Comparison of ENCODE assay signal across 9 mouse cellular contexts in genomic region chr7:79914556-79914955, GRCm38 (mm10). TPM values are rescaled to one million over a fixed set of nuclear protein-coding genes. Genes with fewer than 3 reads are reported as not detected.
DNase-seq lines count a peak whose midpoint lies in the region; ATAC-seq lines count a peak whose summit lies in the region.
"Had no signal": no experiment of that assay in that cellular context is flagged by ENCODE, and none has a peak within 500 bp of the region (broad histone marks: within the 10 kb centered on the region; RNA-seq: fewer than 3 reads in every experiment).

No protein-coding gene starts in this region.

- peak; percentile 57 for DNase-seq in forebrain, embryonic 14.5 days (ENCODE audit: low spot score)
- peak; percentile 12 for DNase-seq in thymus, postnatal 14 days
- DNase-seq in thymus, postnatal 25 days: no peak
- no peak for DNase-seq in cerebellum, adult 9-10 months
- DNase-seq in right cerebral cortex, adult 18-20 months: no peak
- DNase-seq: liver, embryonic 13.5 days had no signal

- no peaks in the 10 kb centered on the region for H3K9me3 ChIP-seq in forebrain, embryonic 14.5 days (replicated peaks; ENCODE audit: control insufficient read depth, low read length)
- H3K9me3 ChIP-seq in forebrain, embryonic 16.5 days (ENCODE audit: control insufficient read depth, low read length): no peaks in the 10 kb centered on the region
- no peaks in the 10 kb centered on the region for H3K9me3 ChIP-seq in hindbrain, embryonic 16.5 days (ENCODE audit: control insufficient read depth, low read length)
- H3K9me3 ChIP-seq: liver, embryonic 13.5 days had no signal

- peaks cover 2% of the 10 kb centered on the region; the same call in 1 of the 2 replicates for H3K4me1 ChIP-seq in forebrain, embryonic 14.5 days (ENCODE audit: control insufficient read depth, insufficient read depth, low read length)
- H3K4me1 ChIP-seq in forebrain, embryonic 16.5 days (replicated peaks; ENCODE audit: control insufficient read depth, insufficient read depth, low read length): peaks cover 2% of the 10 kb centered on the region
- H3K4me1 ChIP-seq in hindbrain, embryonic 16.5 days (ENCODE audit: control insufficient read depth, insufficient read depth, low read depth, low read length): peaks cover 3% of the 10 kb centered on the region

- no peak for ATAC-seq in forebrain, embryonic 14.5 days
- ATAC-seq in forebrain, embryonic 16.5 days: no peak
- 0 out of 2 replicates have a peak, but pooled peaks have one; percentile 34 for ATAC-seq in hindbrain, embryonic 16.5 days
- ATAC-seq in megakaryocyte-erythroid progenitor cell, adult 5-6 weeks (replicated peaks; ENCODE audit: low FRiP score, low TSS enrichment, poor library complexity, severe bottlenecking): peak; percentile 67

- 75% methylated on average over 3 of the region's 3 CpGs for WGBS in forebrain, embryonic 14.5 days
- WGBS in forebrain, embryonic 16.5 days: 72% methylated on average over 3 of the region's 3 CpGs
- WGBS in hindbrain, embryonic 16.5 days: 72% methylated on average over 3 of the region's 3 CpGs

- H3K9ac ChIP-seq in forebrain, embryonic 14.5 days (ENCODE audit: low read length): no peak overlapping the region
- H3K9ac ChIP-seq in forebrain, embryonic 16.5 days (replicated peaks; ENCODE audit: low read depth, low read length): no peak overlapping the region
- no peak overlapping the region for H3K9ac ChIP-seq in hindbrain, embryonic 16.5 days (ENCODE audit: low read depth, low read length)
- H3K9ac ChIP-seq: liver, embryonic 13.5 days had no signal

- no peaks in the 10 kb centered on the region for H3K27me3 ChIP-seq in forebrain, embryonic 14.5 days (replicated peaks; ENCODE audit: control insufficient read depth, insufficient read depth, low read length)
- no peaks in the 10 kb centered on the region for H3K27me3 ChIP-seq in forebrain, embryonic 16.5 days (replicated peaks; ENCODE audit: control insufficient read depth, insufficient read depth, low read length)
- H3K27me3 ChIP-seq in hindbrain, embryonic 16.5 days (replicated peaks; ENCODE audit: control insufficient read depth, insufficient read depth, low read length): no peaks in the 10 kb centered on the region
- H3K27me3 ChIP-seq: liver, embryonic 13.5 days had no signal

- H3K4me2 ChIP-seq in forebrain, embryonic 14.5 days (ENCODE audit: low read length): no peak overlapping the region
- H3K4me2 ChIP-seq in forebrain, embryonic 16.5 days (ENCODE audit: low read length): no peak overlapping the region
- no peak overlapping the region for H3K4me2 ChIP-seq in hindbrain, embryonic 16.5 days (ENCODE audit: low read length)
- H3K4me2 ChIP-seq: liver, embryonic 13.5 days had no signal

- peaks cover 46% of the 10 kb centered on the region for H3K36me3 ChIP-seq in forebrain, embryonic 14.5 days (ENCODE audit: control insufficient read depth, insufficient read depth, low read length)
- H3K36me3 ChIP-seq in forebrain, embryonic 16.5 days (ENCODE audit: control insufficient read depth, insufficient read depth): peaks cover 17% of the 10 kb centered on the region
- H3K36me3 ChIP-seq in hindbrain, embryonic 16.5 days (ENCODE audit: control insufficient read depth, insufficient read depth, low read length): peaks cover 2% of the 10 kb centered on the region

- H3K27ac ChIP-seq in forebrain, embryonic 14.5 days (ENCODE audit: low read depth, low read length): no peak overlapping the region
- H3K27ac ChIP-seq in forebrain, embryonic 16.5 days (ENCODE audit: low read length): no peak overlapping the region
- H3K27ac ChIP-seq in hindbrain, embryonic 16.5 days (ENCODE audit: low read depth, low read length): no peak overlapping the region
- H3K27ac ChIP-seq: liver, embryonic 13.5 days had no signal

- no peak overlapping the region for H3K4me3 ChIP-seq in forebrain, embryonic 14.5 days (ENCODE audit: low read depth, low read length)
- H3K4me3 ChIP-seq in forebrain, embryonic 16.5 days (replicated peaks; ENCODE audit: low read length): no peak overlapping the region
- H3K4me3 ChIP-seq in hindbrain, embryonic 16.5 days (ENCODE audit: low read length): no peak overlapping the region
- H3K4me3 ChIP-seq: liver, embryonic 13.5 days had no signal

RNA-seq across cellular contexts. Expression of gene Ap3s2, which starts 5.9 kb away (rescaled TPM):
- 50.5 and 52.5 TPM in 2 replicates for polyA plus RNA-seq in forebrain, embryonic 14.5 days (2014; fragmentation: Nextera tagmentation; extraction: Ambion mirVana)
- polyA plus RNA-seq in forebrain, embryonic 16.5 days (2015; fragmentation: Nextera tagmentation; extraction: Ambion mirVana): 45.1 and 48.7 TPM in 2 replicates
- polyA plus RNA-seq in hindbrain, embryonic 16.5 days (2015; fragmentation: Nextera tagmentation; extraction: Ambion mirVana): 37.9 and 48.2 TPM in 2 replicates
- 20.0 and 22.4 TPM in 2 replicates for total RNA-seq in megakaryocyte-erythroid progenitor cell, adult 5-6 weeks (2014; fragmentation: Nextera tagmentation)
- total RNA-seq in megakaryocyte-erythroid progenitor cell, adult 5-6 weeks (2017): 6.5 and 9.5 TPM in 2 replicates

RNA-seq across cellular contexts. Expression of gene Arpin, which starts 20.6 kb away (rescaled TPM):
- 16.0 and 17.3 TPM in 2 replicates for polyA plus RNA-seq in forebrain, embryonic 14.5 days (2014; fragmentation: Nextera tagmentation; extraction: Ambion mirVana)
- 12.5 and 14.4 TPM in 2 replicates for polyA plus RNA-seq in forebrain, embryonic 16.5 days (2015; fragmentation: Nextera tagmentation; extraction: Ambion mirVana)
- polyA plus RNA-seq in hindbrain, embryonic 16.5 days (2015; fragmentation: Nextera tagmentation; extraction: Ambion mirVana): 19.6 and 21.0 TPM in 2 replicates
- not detected in 2 replicates for total RNA-seq in megakaryocyte-erythroid progenitor cell, adult 5-6 weeks (2014; fragmentation: Nextera tagmentation)
- 0.28 TPM in 1 of 2 replicates, not detected in the other for total RNA-seq in megakaryocyte-erythroid progenitor cell, adult 5-6 weeks (2017)

RNA-seq across cellular contexts. Expression of gene Anpep, which starts 53.7 kb away (rescaled TPM):
- polyA plus RNA-seq in forebrain, embryonic 14.5 days (2014; fragmentation: Nextera tagmentation; extraction: Ambion mirVana): 2.7 and 4.2 TPM in 2 replicates
- 2.1 and 3.6 TPM in 2 replicates for polyA plus RNA-seq in forebrain, embryonic 16.5 days (2015; fragmentation: Nextera tagmentation; extraction: Ambion mirVana)
- polyA plus RNA-seq in hindbrain, embryonic 16.5 days (2015; fragmentation: Nextera tagmentation; extraction: Ambion mirVana): 4.3 and 5.2 TPM in 2 replicates
- total RNA-seq in megakaryocyte-erythroid progenitor cell, adult 5-6 weeks (2014; fragmentation: Nextera tagmentation): 1.5 TPM in 1 of 2 replicates, not detected in the other
- not detected in 2 replicates for total RNA-seq in megakaryocyte-erythroid progenitor cell, adult 5-6 weeks (2017)

Comparison
In these comparisons a context has a peak if more than half of its experiments do, and no peak if none do; other contexts are left out.
1. DNase-seq: peak in forebrain, embryonic 14.5 days (single experiment) and thymus, postnatal 14 days (single experiment); none in thymus, postnatal 25 days (single experiment), cerebellum, adult 9-10 months (single experiment) and right cerebral cortex, adult 18-20 months (single experiment).
2. ATAC-seq: peak in hindbrain, embryonic 16.5 days (single experiment) and megakaryocyte-erythroid progenitor cell, adult 5-6 weeks (single experiment); none in forebrain, embryonic 14.5 days (single experiment) and forebrain, embryonic 16.5 days (single experiment).